Mouse (Mus musculus): Measurements from ENCODE around the gene Spg7. TPM values are rescaled to one million over a fixed set of nuclear protein-coding genes. Genes with fewer than 3 reads are reported as not detected.

Spg7 gene
- total and polyA plus RNA-seq, 3 experiments = 20.8 to 35.2 (median 26.1) TPM

DNA sequence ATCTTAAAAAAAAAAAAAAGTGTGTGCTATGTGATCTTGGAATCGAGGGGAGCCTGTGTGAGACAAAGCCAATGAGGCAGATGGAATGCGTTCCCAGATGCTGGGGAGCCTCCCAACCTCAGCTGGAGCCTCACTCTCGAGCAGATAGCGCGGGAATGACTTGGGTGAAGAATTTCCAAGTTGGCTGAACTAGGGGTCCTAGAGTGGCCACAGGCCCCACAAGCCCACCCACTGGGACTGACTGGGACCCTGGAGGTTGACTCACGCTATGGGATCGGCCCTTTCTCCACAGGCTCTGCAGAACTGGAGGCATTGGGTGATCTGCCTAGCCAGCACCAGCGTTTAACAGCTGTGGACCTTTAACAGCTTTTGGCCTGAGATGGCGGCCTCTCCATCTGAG is 73.5 kb downstream of the Spg7 start:
- no peaks in the 10 kb centered on the region for H3K36me3 ChIP-seq (replicated peaks in 1 of 2; ENCODE audit: control insufficient read depth in 1 of 2, insufficient read depth in 1 of 2, low read length in 1 of 2)
- peaks cover 10% of the 10 kb centered on the region for H3K9me3 ChIP-seq (replicated peaks; ENCODE audit: low read length)
- in situ Hi-C loops (cut with MboI; ENCODE audit: low pct_ligation_motif_present, low pct_unique_long_range_greater_than_20kb, low sequenced_read_pairs) (no loop called here), dilution Hi-C loops (cut with MboI; ENCODE audit: extremely low pct_ligation_motif_present, extremely low pct_unique_long_range_greater_than_20kb, low sequenced_read_pairs) (no loop called here)
- no peak for DNase-seq (ENCODE audit: extremely low read depth)
- H3K27me3 ChIP-seq (replicated peaks) = peaks cover 41% of the 10 kb centered on the region
- TF ChIP-seq IRF4 (IDR thresholded peaks at IDR 0.05; ENCODE audit: low read depth, low read length) (no peak), ZKSCAN1 (IDR thresholded peaks at IDR 0.05; ENCODE audit: borderline replicate concordance, low read depth, low read length) (no peak), MAFK (IDR thresholded peaks at IDR 0.05; ENCODE audit: insufficient replicate concordance, low read length) (no peak), JUN (IDR thresholded peaks at IDR 0.05; ENCODE audit: insufficient read depth, low read depth, low read length) (no peak), RAD21 (IDR thresholded peaks at IDR 0.05; ENCODE audit: low read depth, low read length) (no peak), CHD2 (IDR thresholded peaks at IDR 0.05; ENCODE audit: low read length) (no peak), BHLHE40 (IDR thresholded peaks at IDR 0.05; ENCODE audit: low read depth, low read length) (no peak), CHD1 (IDR thresholded peaks at IDR 0.05; ENCODE audit: low read depth, low read length) (no peak), MXI1 (IDR thresholded peaks at IDR 0.05; ENCODE audit: low read depth, low read length) (no peak), SIN3A (IDR thresholded peaks at IDR 0.05; ENCODE audit: low read length) (no peak), HCFC1 (IDR thresholded peaks at IDR 0.05; ENCODE audit: low read depth, low read length) (no peak), MAX (IDR thresholded peaks at IDR 0.05; ENCODE audit: low read length) (no peak)
- H3K9ac ChIP-seq (ENCODE audit: insufficient read depth, low read depth) = no peak overlapping the region
- no peaks in the 10 kb centered on the region; a peak in 1 of 4 replicates for H3K4me1 ChIP-seq (ENCODE audit: control insufficient read depth in 1 of 2, insufficient read depth in 2 of 2)
- H3K27ac ChIP-seq (ENCODE audit: insufficient read depth, low read depth) = no peak overlapping the region
- H3K4me2 ChIP-seq (ENCODE audit: insufficient read depth, low read depth, poor library complexity, severe bottlenecking) = no peak overlapping the region
- H3K79me2 ChIP-seq (replicated peaks; ENCODE audit: control insufficient read depth, extremely low read depth, insufficient read depth, poor library complexity, severe bottlenecking) = no peaks in the 10 kb centered on the region
- H3K4me3 ChIP-seq (replicated peaks in 1 of 3; ENCODE audit: low read depth in 2 of 3, low read length in 2 of 3, poor library complexity in 1 of 3) = no peak overlapping the region

DNA sequence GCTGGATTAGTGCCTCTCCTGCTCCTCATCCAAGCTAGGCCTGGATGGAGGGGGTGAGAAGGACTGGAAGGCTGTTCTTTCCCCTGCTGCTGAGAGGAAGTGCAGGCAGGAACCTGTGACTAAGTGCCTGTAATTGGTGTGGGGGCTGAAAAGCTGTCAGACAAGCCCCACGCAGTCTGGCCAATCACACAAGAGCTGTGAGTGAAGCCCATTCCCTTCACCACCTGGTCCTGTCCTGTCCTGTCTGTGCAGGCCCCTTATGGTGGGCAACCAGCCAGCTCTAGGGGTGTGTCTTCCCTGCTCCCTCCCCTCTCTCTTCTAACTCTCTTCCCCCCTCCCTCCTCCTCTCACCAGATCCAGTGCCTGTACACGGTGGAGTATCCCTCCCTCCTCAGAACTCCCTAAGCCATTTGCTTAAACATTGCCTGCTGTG is 74.9 kb downstream of the Spg7 start:
- H3K9me3 ChIP-seq (replicated peaks; ENCODE audit: low read length) = peaks cover 10% of the 10 kb centered on the region
- no peaks in the 10 kb centered on the region for H3K79me2 ChIP-seq (replicated peaks; ENCODE audit: control insufficient read depth, extremely low read depth, insufficient read depth, poor library complexity, severe bottlenecking)
- TF ChIP-seq USF1 (IDR thresholded peaks at IDR 0.05; ENCODE audit: low read depth, low read length) (no peak), E2F4 (IDR thresholded peaks at IDR 0.05; ENCODE audit: insufficient replicate concordance, low read depth, low read length) (no peak), MAX (IDR thresholded peaks at IDR 0.05; ENCODE audit: low read length) (no peak), CHD1 (IDR thresholded peaks at IDR 0.05; ENCODE audit: low read depth, low read length) (no peak), MYC (IDR thresholded peaks at IDR 0.05; ENCODE audit: low read depth, low read length) (no peak), NELFE (IDR thresholded peaks at IDR 0.05; ENCODE audit: low read depth, low read length) (no peak), MAFK (IDR thresholded peaks at IDR 0.05; ENCODE audit: insufficient replicate concordance, low read length) (no peak), ELF1 (IDR thresholded peaks at IDR 0.05; ENCODE audit: low read depth, low read length) (no peak), JUND (conservative IDR thresholded peaks at IDR 0.05; ENCODE audit: low read depth, low read length) (no peak), JUN (IDR thresholded peaks at IDR 0.05; ENCODE audit: insufficient read depth, low read depth, low read length) (no peak), ZKSCAN1 (IDR thresholded peaks at IDR 0.05; ENCODE audit: borderline replicate concordance, low read depth, low read length) (no peak), TCF12 (IDR thresholded peaks at IDR 0.05; ENCODE audit: low read depth, low read length) (no peak)
- H3K36me3 ChIP-seq (replicated peaks in 1 of 2; ENCODE audit: control insufficient read depth in 1 of 2, insufficient read depth in 1 of 2, low read length in 1 of 2) = no peaks in the 10 kb centered on the region
- no peak overlapping the region for H3K4me2 ChIP-seq (ENCODE audit: insufficient read depth, low read depth, poor library complexity, severe bottlenecking)
- H3K4me3 ChIP-seq (replicated peaks in 1 of 3; ENCODE audit: low read depth in 2 of 3, low read length in 2 of 3, poor library complexity in 1 of 3) = no peak overlapping the region
- DNase-seq (ENCODE audit: extremely low read depth) = no peak
- no peak overlapping the region for H3K27ac ChIP-seq (ENCODE audit: insufficient read depth, low read depth)
- in situ Hi-C loops (cut with MboI; ENCODE audit: low pct_ligation_motif_present, low pct_unique_long_range_greater_than_20kb, low sequenced_read_pairs) (no loop called here), dilution Hi-C loops (cut with MboI; ENCODE audit: extremely low pct_ligation_motif_present, extremely low pct_unique_long_range_greater_than_20kb, low sequenced_read_pairs) (no loop called here)
- no peak overlapping the region for H3K9ac ChIP-seq (ENCODE audit: insufficient read depth, low read depth)
- H3K4me1 ChIP-seq (ENCODE audit: control insufficient read depth in 1 of 2, insufficient read depth in 2 of 2) = no peaks in the 10 kb centered on the region
- H3K27me3 ChIP-seq (replicated peaks) = peaks cover 35% of the 10 kb centered on the region

All from CH12.LX (cell line).